Mouse (Mus musculus) forebrain, postnatal 0 days (tissue): ENCODE measurements around the gene Nt5c2. TPM values are rescaled to one million over a fixed set of nuclear protein-coding genes. Genes with fewer than 3 reads are reported as not detected.
A peak's percentile ranks its signal among the peaks of the same experiment; 100 is the strongest.

Experiments used
- ATAC-seq: fragments of 200-750 bp; cut with Nextera tagmentation; 2 replicates; pipeline ENCODE4 v1.8.0; 2017; ENCODE audit warnings: mild to moderate bottlenecking, moderate library complexity
- DNase-seq: peaks from one replicate; pipeline ENCODE4 v3.0.0-alpha.2; 2015
- H3K27ac ChIP-seq: fragments of 300-500 bp; sonication (generic); 2 replicates; pipeline ENCODE4 v1.5.1; 2014; ENCODE audit warnings: low read depth, mild to moderate bottlenecking, antibody characterized with exemption, low read length, moderate library complexity, mixed read lengths
- H3K27me3 ChIP-seq: fragments of 300-500 bp; sonication (generic); 2 replicates; pipeline ENCODE4 v1.6.1; 2014; ENCODE audit warnings: mild to moderate bottlenecking, low read length, mixed read lengths; ENCODE audit not compliant: insufficient read depth
- H3K36me3 ChIP-seq: fragments of 300-500 bp; sonication (generic); 2 replicates; pipeline ENCODE4 v1.6.1; 2014; ENCODE audit warnings: mild to moderate bottlenecking, moderate library complexity; ENCODE audit not compliant: insufficient read depth
- H3K4me1 ChIP-seq: fragments of 300-500 bp; sonication (generic); 2 replicates; pipeline ENCODE4 v1.6.1; 2014; ENCODE audit warnings: antibody characterized with exemption; ENCODE audit not compliant: insufficient read depth
- H3K4me2 ChIP-seq: fragments of 300-500 bp; sonication (generic); 2 replicates; pipeline ENCODE4 v1.6.1; 2014; ENCODE audit warnings: low read depth, mild to moderate bottlenecking, moderate library complexity
- H3K4me3 ChIP-seq: fragments of 300-500 bp; sonication (generic); 2 replicates; pipeline ENCODE4 v1.5.1; 2014; ENCODE audit warnings: low read depth, low read length, mixed read lengths
- H3K9ac ChIP-seq: fragments of 300-500 bp; sonication (generic); 2 replicates; pipeline ENCODE4 v1.6.1; 2014; ENCODE audit warnings: mild to moderate bottlenecking
- H3K9me3 ChIP-seq: fragments of 300-500 bp; sonication (generic); 2 replicates; pipeline ENCODE4 v1.6.1; 2016; ENCODE audit warnings: low read length
- CTCF ChIP-seq: sonication (generic); IDR thresholded peaks from 2 replicates; pipeline ENCODE4 v1.5.1; 2016; ENCODE audit warnings: antibody characterized with exemption, control low read depth, low read depth
- WGBS: fragments of 180-500 bp; shearing (Covaris S2); extraction: QIAGEN DNeasy Blood & Tissue Kit; methylation state at CpG from one replicate; pipeline ENCODE4 v1.1.7; 2014; 5-methylcytosine and 5-hydroxymethylcytosine counted together
- polyA plus RNA-seq: library from polyadenylated mRNA; unstranded; fragments of >200 nt; fragmentation: Nextera tagmentation; extraction: Ambion mirVana; gene quantifications from 2 replicates; pipeline ENCODE4 v1.2.1, GENCODE M21; 2015
- total RNA-seq: library from RNA; depleted of rRNA; stranded (reverse); fragments of >200 nt; gene quantifications from 2 replicates; pipeline ENCODE4 v1.2.3, GENCODE M21; 2014

Nt5c2 gene
- total and polyA plus RNA-seq, 2 experiments from 2014 or later = 69.5 to 80.4 TPM

- H3K27ac ChIP-seq = no peak overlapping the region
- TF ChIP-seq CTCF = no peak
- no peak overlapping the region for H3K4me3 ChIP-seq
- H3K36me3 ChIP-seq = peaks cover 19% of the 10 kb centered on the region
- no peak for ATAC-seq
- no peaks in the 10 kb centered on the region for H3K27me3 ChIP-seq
- no peak for DNase-seq
- H3K4me1 ChIP-seq = no peaks in the 10 kb centered on the region
- H3K4me2 ChIP-seq = no peak overlapping the region
- H3K9me3 ChIP-seq = no peaks in the 10 kb centered on the region
- H3K9ac ChIP-seq = no peak overlapping the region
- WGBS = 83% methylated on average over 13 of the region's 13 CpGs
These were observed 137.1 kb downstream of the Nt5c2 start for GRCm38 (mm10) chr19:46877886-46878285.

- ATAC-seq = peak; percentile 73
- WGBS = 41% methylated on average over 12 of the region's 12 CpGs
These were observed 139.2 kb downstream of the Nt5c2 start for GRCm38 (mm10) chr19:46875790-46876189.

GRCm38 (mm10) chr19:46873924-46874323, 141.0 kb downstream of the Nt5c2 start:
- Histone ChIP-seq H3K4me1 (no peaks in the 10 kb centered on the region), H3K27me3 (no peaks in the 10 kb centered on the region), H3K9me3 (no peaks in the 10 kb centered on the region), H3K4me3 (no peak overlapping the region), H3K4me2 (no peak overlapping the region), H3K36me3 (peaks cover 5% of the 10 kb centered on the region; the same call in 1 of the 2 replicates), H3K27ac (no peak overlapping the region), H3K9ac (no peak overlapping the region)
- TF ChIP-seq CTCF = no peak
- no peak for ATAC-seq
- no peak for DNase-seq
- WGBS = 91% methylated on average over 3 of the region's 3 CpGs

More at GRCm38 (mm10) chr19:46875790-46876189, 139.2 kb downstream of the Nt5c2 start:
- Histone ChIP-seq H3K27me3 (no peaks in the 10 kb centered on the region), H3K4me2 (no peak overlapping the region), H3K36me3 (peaks cover 12% of the 10 kb centered on the region; the same call in 1 of the 2 replicates), H3K27ac (no peak overlapping the region), H3K9me3 (no peaks in the 10 kb centered on the region), H3K4me3 (no peak overlapping the region), H3K9ac (no peak overlapping the region), H3K4me1 (no peaks in the 10 kb centered on the region)
- TF ChIP-seq CTCF = peak; percentile 87
- DNase-seq = peak; percentile 83

- WGBS = 78% methylated on average over 7 of the region's 7 CpGs
- no peaks in the 10 kb centered on the region; the same call in 1 of the 2 replicates for H3K36me3 ChIP-seq
- no peak overlapping the region for H3K4me2 ChIP-seq
- no peaks in the 10 kb centered on the region for H3K4me1 ChIP-seq
- H3K4me3 ChIP-seq = no peak overlapping the region
- H3K9me3 ChIP-seq = no peaks in the 10 kb centered on the region
- H3K27me3 ChIP-seq = no peaks in the 10 kb centered on the region
- no peak for ATAC-seq
- DNase-seq = no peak
- no peak for TF ChIP-seq CTCF
- no peak overlapping the region for H3K9ac ChIP-seq
- no peak overlapping the region for H3K27ac ChIP-seq
These were observed 143.3 kb downstream of the Nt5c2 start for GRCm38 (mm10) chr19:46871651-46872050.

- no peak for TF ChIP-seq CTCF
- Histone ChIP-seq H3K27ac (no peak overlapping the region), H3K4me2 (no peak overlapping the region), H3K9me3 (no peaks in the 10 kb centered on the region), H3K27me3 (no peaks in the 10 kb centered on the region), H3K4me3 (no peak overlapping the region), H3K36me3 (no peaks in the 10 kb centered on the region; the same call in 1 of the 2 replicates), H3K9ac (no peak overlapping the region), H3K4me1 (no peaks in the 10 kb centered on the region)
- 94% methylated on average over 4 of the region's 4 CpGs for WGBS
- DNase-seq (no peak), ATAC-seq (no peak)
These were observed 143.9 kb downstream of the Nt5c2 start for GRCm38 (mm10) chr19:46871096-46871495.

- peak; percentile 94 for TF ChIP-seq CTCF
- Histone ChIP-seq H3K4me1 (no peaks in the 10 kb centered on the region), H3K9ac (no peak overlapping the region), H3K9me3 (no peaks in the 10 kb centered on the region), H3K36me3 (no peaks in the 10 kb centered on the region; the same call in 1 of the 2 replicates), H3K4me3 (no peak overlapping the region), H3K4me2 (no peak overlapping the region), H3K27ac (no peak overlapping the region), H3K27me3 (no peaks in the 10 kb centered on the region)
- DNase-seq = peak; percentile 88
- ATAC-seq = peak; percentile 87
- WGBS = 11% methylated on average over 6 of the region's 6 CpGs
These were observed 145.4 kb downstream of the Nt5c2 start for GRCm38 (mm10) chr19:46869526-46869925.

- 58% methylated on average over 11 of the region's 11 CpGs for WGBS
- no peak for ATAC-seq
- H3K9ac ChIP-seq = no peak overlapping the region
These were observed 145.9 kb downstream of the Nt5c2 start for GRCm38 (mm10) chr19:46869049-46869448.

GRCm38 (mm10) chr19:46865381-46865780, 149.6 kb downstream of the Nt5c2 start:
- TF ChIP-seq CTCF = no peak
- no peaks in the 10 kb centered on the region for H3K27me3 ChIP-seq
- H3K4me3 ChIP-seq = no peak overlapping the region
- H3K9ac ChIP-seq = no peak overlapping the region
- 94% methylated on average over 4 of the region's 4 CpGs for WGBS
- H3K9me3 ChIP-seq = no peaks in the 10 kb centered on the region
- ATAC-seq (no peak), DNase-seq (no peak)
- H3K4me2 ChIP-seq = no peak overlapping the region
- H3K4me1 ChIP-seq = no peaks in the 10 kb centered on the region
- no peak overlapping the region for H3K27ac ChIP-seq
- no peaks in the 10 kb centered on the region; the same call in 1 of the 2 replicates for H3K36me3 ChIP-seq

More at GRCm38 (mm10) chr19:46869049-46869448, 145.9 kb downstream of the Nt5c2 start:
- Histone ChIP-seq H3K27ac (no peak overlapping the region), H3K27me3 (no peaks in the 10 kb centered on the region), H3K4me2 (no peak overlapping the region), H3K9me3 (no peaks in the 10 kb centered on the region), H3K4me3 (no peak overlapping the region), H3K4me1 (no peaks in the 10 kb centered on the region), H3K36me3 (no peaks in the 10 kb centered on the region; the same call in 1 of the 2 replicates)
- no peak for TF ChIP-seq CTCF
- DNase-seq = no peak
